ENCODE assay signal across 9 mouse cellular contexts in genomic region chr7:44850146-44850545, GRCm38 (mm10). TPM values are rescaled to one million over a fixed set of nuclear protein-coding genes. Genes with fewer than 3 reads are reported as not detected.
DNase-seq lines count a peak whose midpoint lies in the region; ATAC-seq and TF ChIP-seq lines count a peak whose summit lies in the region.
"Had no signal": no experiment of that assay in that cellular context is flagged by ENCODE, and none has a peak within 500 bp of the region (broad histone marks: within the 10 kb centered on the region; RNA-seq: fewer than 3 reads in every experiment).

No protein-coding gene starts in this region.

- DNase-seq in cerebellum, postnatal 14 days, result peak; percentile 89
- DNase-seq in cerebellum, adult 9-11 months, result no peak
- peak; percentile 90 for DNase-seq in adrenal gland, postnatal 14 days
- peak; percentile 83 for DNase-seq in midbrain, postnatal 0 days (ENCODE audit: low spot score)

- peak overlapping the region; percentile 80 for H3K9ac ChIP-seq in forebrain, embryonic 16.5 days (replicated peaks; ENCODE audit: low read depth, low read length)
- peak overlapping the region; percentile 82 for H3K9ac ChIP-seq in hindbrain, embryonic 16.5 days (ENCODE audit: low read depth, low read length)
- peak overlapping the region; percentile 64 for H3K9ac ChIP-seq in limb, embryonic 15.5 days
- peak overlapping the region; percentile 87 for H3K9ac ChIP-seq in midbrain, postnatal 0 days (replicated peaks; ENCODE audit: low read length, poor library complexity, severe bottlenecking)

- no peaks in the 10 kb centered on the region for H3K9me3 ChIP-seq in forebrain, embryonic 16.5 days (ENCODE audit: control insufficient read depth, low read length)
- H3K9me3 ChIP-seq in hindbrain, embryonic 16.5 days (ENCODE audit: control insufficient read depth, low read length), result no peaks in the 10 kb centered on the region
- no peaks in the 10 kb centered on the region for H3K9me3 ChIP-seq in limb, embryonic 15.5 days
- H3K9me3 ChIP-seq in midbrain, postnatal 0 days (ENCODE audit: low read length), result no peaks in the 10 kb centered on the region

- TF ChIP-seq POLR2A in testis, adult 2 months (IDR thresholded peaks at IDR 0.05; ENCODE audit: control insufficient read depth, low read depth, low read length), result no peak

- no peaks in the 10 kb centered on the region for H3K27me3 ChIP-seq in forebrain, embryonic 16.5 days (replicated peaks; ENCODE audit: control insufficient read depth, insufficient read depth, low read length)
- no peaks in the 10 kb centered on the region for H3K27me3 ChIP-seq in hindbrain, embryonic 16.5 days (replicated peaks; ENCODE audit: control insufficient read depth, insufficient read depth, low read length)
- no peaks in the 10 kb centered on the region for H3K27me3 ChIP-seq in limb, embryonic 15.5 days
- no peaks in the 10 kb centered on the region for H3K27me3 ChIP-seq in midbrain, postnatal 0 days (ENCODE audit: insufficient read depth, low read length)
- H3K27me3 ChIP-seq in testis, adult 2 months (ENCODE audit: control insufficient read depth, insufficient read depth, low read length), result no peaks in the 10 kb centered on the region
- H3K27me3 ChIP-seq: Patski had no signal

- peaks cover 39% of the 10 kb centered on the region for H3K4me1 ChIP-seq in forebrain, embryonic 16.5 days (replicated peaks; ENCODE audit: control insufficient read depth, insufficient read depth, low read length)
- H3K4me1 ChIP-seq in hindbrain, embryonic 16.5 days (ENCODE audit: control insufficient read depth, insufficient read depth, low read depth, low read length), result peaks cover 30% of the 10 kb centered on the region
- peaks cover 58% of the 10 kb centered on the region for H3K4me1 ChIP-seq in limb, embryonic 15.5 days
- peaks cover 13% of the 10 kb centered on the region; the same call in 1 of the 2 replicates for H3K4me1 ChIP-seq in midbrain, postnatal 0 days (ENCODE audit: insufficient read depth, low read length)
- H3K4me1 ChIP-seq in testis, adult 2 months (ENCODE audit: control insufficient read depth, insufficient read depth, low read length), result peaks cover 39% of the 10 kb centered on the region

- ATAC-seq in forebrain, embryonic 16.5 days, result peak; percentile 35
- ATAC-seq in hindbrain, embryonic 16.5 days, result peak; percentile 52
- peak; percentile 49 for ATAC-seq in limb, embryonic 15.5 days (ENCODE audit: insufficient number of reproducible peaks, low FRiP score, low TSS enrichment, low read depth)
- peak; percentile 41; the same call in 1 of the 2 replicates for ATAC-seq in midbrain, postnatal 0 days (ENCODE audit: low FRiP score)

- H3K4me3 ChIP-seq in forebrain, embryonic 16.5 days (replicated peaks; ENCODE audit: low read length), result peak overlapping the region; percentile 71
- H3K4me3 ChIP-seq in hindbrain, embryonic 16.5 days (ENCODE audit: low read length), result peak overlapping the region; percentile 72
- H3K4me3 ChIP-seq in limb, embryonic 15.5 days, result peak overlapping the region; percentile 72
- H3K4me3 ChIP-seq in midbrain, postnatal 0 days (ENCODE audit: low read depth, low read length), result peak overlapping the region; percentile 64
- peak overlapping the region; percentile 93 for H3K4me3 ChIP-seq in testis, adult 2 months (ENCODE audit: control insufficient read depth, low read depth, low read length)

- H3K36me3 ChIP-seq in forebrain, embryonic 16.5 days (ENCODE audit: control insufficient read depth, insufficient read depth), result peaks cover 12% of the 10 kb centered on the region
- peaks cover 16% of the 10 kb centered on the region for H3K36me3 ChIP-seq in hindbrain, embryonic 16.5 days (ENCODE audit: control insufficient read depth, insufficient read depth, low read length)
- peaks cover 38% of the 10 kb centered on the region for H3K36me3 ChIP-seq in limb, embryonic 15.5 days
- peaks cover 24% of the 10 kb centered on the region for H3K36me3 ChIP-seq in midbrain, postnatal 0 days (ENCODE audit: insufficient read depth, low read length)
- H3K36me3 ChIP-seq in testis, adult 2 months (ENCODE audit: control insufficient read depth, insufficient read depth, low read length), result no peaks in the 10 kb centered on the region

- 0% methylated on average over 32 of the region's 33 CpGs for WGBS in forebrain, embryonic 16.5 days
- WGBS in hindbrain, embryonic 16.5 days, result under 1% methylated on average over 33 of the region's 33 CpGs
- WGBS in limb, embryonic 15.5 days, result under 1% methylated on average over 33 of the region's 33 CpGs
- WGBS in midbrain, postnatal 0 days, result under 1% methylated on average over 29 of the region's 33 CpGs

- H3K27ac ChIP-seq in forebrain, embryonic 16.5 days (ENCODE audit: low read length), result peak overlapping the region; percentile 99
- H3K27ac ChIP-seq in hindbrain, embryonic 16.5 days (ENCODE audit: low read depth, low read length), result peak overlapping the region; percentile 99
- peak overlapping the region; percentile 100 for H3K27ac ChIP-seq in limb, embryonic 15.5 days
- peak overlapping the region; percentile 98 for H3K27ac ChIP-seq in midbrain, postnatal 0 days (ENCODE audit: low read depth, low read length)
- peak overlapping the region; percentile 99 for H3K27ac ChIP-seq in testis, adult 2 months (ENCODE audit: control insufficient read depth, insufficient read depth, low read depth, low read length)

- no peak; the same call in 1 of the 2 replicates for TF ChIP-seq CTCF in midbrain, postnatal 0 days (IDR thresholded peaks at IDR 0.05)
- TF ChIP-seq CTCF in testis, adult 2 months (IDR thresholded peaks at IDR 0.05; ENCODE audit: control insufficient read depth, insufficient read depth, insufficient replicate concordance, low read depth, low read length), result no peak

- peak overlapping the region; percentile 73 for H3K4me2 ChIP-seq in forebrain, embryonic 16.5 days (ENCODE audit: low read length)
- peak overlapping the region; percentile 92 for H3K4me2 ChIP-seq in hindbrain, embryonic 16.5 days (ENCODE audit: low read length)
- peak overlapping the region; percentile 84 for H3K4me2 ChIP-seq in limb, embryonic 15.5 days
- H3K4me2 ChIP-seq in midbrain, postnatal 0 days (ENCODE audit: low read depth, low read length, poor library complexity, severe bottlenecking), result peak overlapping the region; percentile 75

RNA-seq across cellular contexts. Expression of gene Tbc1d17, which starts 1.3 kb away (rescaled TPM):
- total RNA-seq in adrenal gland, postnatal 14 days (2021), result 58.8 and 66.1 TPM in 2 replicates
- polyA plus RNA-seq in forebrain, embryonic 16.5 days (2015; fragmentation: Nextera tagmentation; extraction: Ambion mirVana), result 121 and 122 TPM in 2 replicates
- 112 and 120 TPM in 2 replicates for polyA plus RNA-seq in hindbrain, embryonic 16.5 days (2015; fragmentation: Nextera tagmentation; extraction: Ambion mirVana)
- polyA plus RNA-seq in limb, embryonic 15.5 days (2015; fragmentation: Nextera tagmentation; extraction: Ambion mirVana), result 82.6 and 89.6 TPM in 2 replicates
- 79.7 and 129 TPM in 2 replicates for total RNA-seq in midbrain, postnatal 0 days (2014; rRNA removed)
- 115 and 126 TPM in 2 replicates for polyA plus RNA-seq in midbrain, postnatal 0 days (2015; fragmentation: Nextera tagmentation; extraction: Ambion mirVana)
- polyA plus RNA-seq in testis, adult 2 months (2012; rRNA removed), result 24.4 and 28.5 TPM in 2 replicates

RNA-seq across cellular contexts. Expression of gene Akt1s1, which starts 1.4 kb away (rescaled TPM):
- total RNA-seq in adrenal gland, postnatal 14 days (2021), result 90.6 and 104 TPM in 2 replicates
- 103 and 110 TPM in 2 replicates for polyA plus RNA-seq in forebrain, embryonic 16.5 days (2015; fragmentation: Nextera tagmentation; extraction: Ambion mirVana)
- polyA plus RNA-seq in hindbrain, embryonic 16.5 days (2015; fragmentation: Nextera tagmentation; extraction: Ambion mirVana), result 90.7 and 92.8 TPM in 2 replicates
- polyA plus RNA-seq in limb, embryonic 15.5 days (2015; fragmentation: Nextera tagmentation; extraction: Ambion mirVana), result 118 and 124 TPM in 2 replicates
- total RNA-seq in midbrain, postnatal 0 days (2014; rRNA removed), result 104 and 120 TPM in 2 replicates
- polyA plus RNA-seq in midbrain, postnatal 0 days (2015; fragmentation: Nextera tagmentation; extraction: Ambion mirVana), result 89.1 and 91.0 TPM in 2 replicates
- polyA plus RNA-seq in testis, adult 2 months (2012; rRNA removed), result 31.5 and 35.7 TPM in 2 replicates

RNA-seq across cellular contexts. Expression of gene Pnkp, which starts 6.8 kb away (rescaled TPM):
- total RNA-seq in adrenal gland, postnatal 14 days (2021), result 35.2 and 45.1 TPM in 2 replicates
- 29.4 and 32.6 TPM in 2 replicates for polyA plus RNA-seq in forebrain, embryonic 16.5 days (2015; fragmentation: Nextera tagmentation; extraction: Ambion mirVana)
- polyA plus RNA-seq in hindbrain, embryonic 16.5 days (2015; fragmentation: Nextera tagmentation; extraction: Ambion mirVana), result 30.1 and 34.0 TPM in 2 replicates
- 29.7 and 29.8 TPM in 2 replicates for polyA plus RNA-seq in limb, embryonic 15.5 days (2015; fragmentation: Nextera tagmentation; extraction: Ambion mirVana)
- 29.5 and 32.4 TPM in 2 replicates for total RNA-seq in midbrain, postnatal 0 days (2014; rRNA removed)
- polyA plus RNA-seq in midbrain, postnatal 0 days (2015; fragmentation: Nextera tagmentation; extraction: Ambion mirVana), result 31.2 and 31.5 TPM in 2 replicates
- polyA plus RNA-seq in testis, adult 2 months (2012; rRNA removed), result 26.5 and 29.4 TPM in 2 replicates

RNA-seq across cellular contexts. Expression of gene Ptov1, which starts 19.4 kb away (rescaled TPM):
- total RNA-seq in adrenal gland, postnatal 14 days (2021), result 239 and 241 TPM in 2 replicates
- polyA plus RNA-seq in forebrain, embryonic 16.5 days (2015; fragmentation: Nextera tagmentation; extraction: Ambion mirVana), result 551 and 582 TPM in 2 replicates
- polyA plus RNA-seq in hindbrain, embryonic 16.5 days (2015; fragmentation: Nextera tagmentation; extraction: Ambion mirVana), result 389 and 459 TPM in 2 replicates
- 286 and 373 TPM in 2 replicates for polyA plus RNA-seq in limb, embryonic 15.5 days (2015; fragmentation: Nextera tagmentation; extraction: Ambion mirVana)
- 484 and 500 TPM in 2 replicates for total RNA-seq in midbrain, postnatal 0 days (2014; rRNA removed)
- 430 and 439 TPM in 2 replicates for polyA plus RNA-seq in midbrain, postnatal 0 days (2015; fragmentation: Nextera tagmentation; extraction: Ambion mirVana)
- 171 and 187 TPM in 2 replicates for polyA plus RNA-seq in testis, adult 2 months (2012; rRNA removed)

RNA-seq across cellular contexts. Expression of gene Atf5, which starts 33.7 kb away (rescaled TPM):
- total RNA-seq in adrenal gland, postnatal 14 days (2021), result 147 and 165 TPM in 2 replicates
- polyA plus RNA-seq in forebrain, embryonic 16.5 days (2015; fragmentation: Nextera tagmentation; extraction: Ambion mirVana), result 3.4 and 3.7 TPM in 2 replicates
- 2.7 and 2.9 TPM in 2 replicates for polyA plus RNA-seq in hindbrain, embryonic 16.5 days (2015; fragmentation: Nextera tagmentation; extraction: Ambion mirVana)
- 5.7 and 6.2 TPM in 2 replicates for polyA plus RNA-seq in limb, embryonic 15.5 days (2015; fragmentation: Nextera tagmentation; extraction: Ambion mirVana)
- 4.8 and 6.8 TPM in 2 replicates for total RNA-seq in midbrain, postnatal 0 days (2014; rRNA removed)
- 3.4 and 3.7 TPM in 2 replicates for polyA plus RNA-seq in midbrain, postnatal 0 days (2015; fragmentation: Nextera tagmentation; extraction: Ambion mirVana)
- 21.6 TPM in 2 replicates for polyA plus RNA-seq in testis, adult 2 months (2012; rRNA removed)
